Mouse (Mus musculus): Measurements from ENCODE around the gene Clasp1. TPM values are rescaled to one million over a fixed set of nuclear protein-coding genes. Genes with fewer than 3 reads are reported as not detected.

The Clasp1 gene
- polyA plus RNA-seq, 1 experiment from 2014 or later, result 97.6 TPM

- peaks cover 90% of the 10 kb centered on the region for H3K36me3 ChIP-seq
- no peaks in the 10 kb centered on the region for H3K4me1 ChIP-seq (replicated peaks)
- no peak overlapping the region for H3K27ac ChIP-seq
- no peaks in the 10 kb centered on the region for H3K27me3 ChIP-seq (ENCODE audit: insufficient read depth, poor library complexity, severe bottlenecking)
- no peak for DNase-seq (ENCODE audit: low spot score)
- H3K4me3 ChIP-seq, result no peak overlapping the region
- WGBS, result 87% methylated on average over 6 of the region's 6 CpGs
- H3K9me3 ChIP-seq, result no peaks in the 10 kb centered on the region
Measured at GRCm38 (mm10) chr1:118539046-118539445, 150.2 kb downstream of the Clasp1 start.

GRCm38 (mm10) chr1:118542880-118543279 is 154.0 kb downstream of the Clasp1 start:
- DNase-seq (ENCODE audit: low spot score), result no peak
- no peaks in the 10 kb centered on the region for H3K4me1 ChIP-seq (replicated peaks)
- 96% methylated on average over 7 of the region's 7 CpGs for WGBS
- no peak overlapping the region for H3K4me3 ChIP-seq
- no peak overlapping the region for H3K27ac ChIP-seq
- no peaks in the 10 kb centered on the region for H3K27me3 ChIP-seq (ENCODE audit: insufficient read depth, poor library complexity, severe bottlenecking)
- peaks cover 96% of the 10 kb centered on the region for H3K36me3 ChIP-seq
- H3K9me3 ChIP-seq, result no peaks in the 10 kb centered on the region

- Histone ChIP-seq H3K4me1 (replicated peaks) (no peaks in the 10 kb centered on the region), H3K9me3 (no peaks in the 10 kb centered on the region), H3K27me3 (ENCODE audit: insufficient read depth, poor library complexity, severe bottlenecking) (no peaks in the 10 kb centered on the region), H3K4me3 (no peak overlapping the region), H3K36me3 (peaks cover 96% of the 10 kb centered on the region), H3K27ac (no peak overlapping the region)
- no peak for DNase-seq (ENCODE audit: low spot score)
- 92% methylated on average over 5 of the region's 5 CpGs for WGBS
Measured at GRCm38 (mm10) chr1:118548769-118549168, 159.9 kb downstream of the Clasp1 start.

GRCm38 (mm10) chr1:118551152-118551551 is 162.3 kb downstream of the Clasp1 start:
- Histone ChIP-seq H3K4me3 (no peak overlapping the region), H3K9me3 (no peaks in the 10 kb centered on the region), H3K36me3 (peaks cover 98% of the 10 kb centered on the region), H3K27ac (no peak overlapping the region), H3K4me1 (replicated peaks) (no peaks in the 10 kb centered on the region), H3K27me3 (ENCODE audit: insufficient read depth, poor library complexity, severe bottlenecking) (no peaks in the 10 kb centered on the region)
- no peak for DNase-seq (ENCODE audit: low spot score)
- 96% methylated on average over 5 of the region's 5 CpGs for WGBS

- no peaks in the 10 kb centered on the region for H3K27me3 ChIP-seq (ENCODE audit: insufficient read depth, poor library complexity, severe bottlenecking)
- no peak overlapping the region for H3K4me3 ChIP-seq
- no peaks in the 10 kb centered on the region for H3K9me3 ChIP-seq
- peaks cover 98% of the 10 kb centered on the region for H3K36me3 ChIP-seq
- no peaks in the 10 kb centered on the region for H3K4me1 ChIP-seq (replicated peaks)
- H3K27ac ChIP-seq, result no peak overlapping the region
- DNase-seq (ENCODE audit: low spot score), result no peak
- 90% methylated on average over 4 of the region's 4 CpGs for WGBS
Measured at GRCm38 (mm10) chr1:118552071-118552470, 163.2 kb downstream of the Clasp1 start.

GRCm38 (mm10) chr1:118553045-118553444 is 164.2 kb downstream of the Clasp1 start:
- Histone ChIP-seq H3K27me3 (ENCODE audit: insufficient read depth, poor library complexity, severe bottlenecking) (no peaks in the 10 kb centered on the region), H3K9me3 (no peaks in the 10 kb centered on the region), H3K4me3 (no peak overlapping the region), H3K27ac (no peak overlapping the region), H3K4me1 (replicated peaks) (no peaks in the 10 kb centered on the region), H3K36me3 (peaks cover 98% of the 10 kb centered on the region)
- DNase-seq (ENCODE audit: low spot score), result no peak
- WGBS, result 95% methylated on average over 2 of the region's 2 CpGs

GRCm38 (mm10) chr1:118553451-118553850 is 164.6 kb downstream of the Clasp1 start:
- Histone ChIP-seq H3K36me3 (peaks cover 96% of the 10 kb centered on the region), H3K9me3 (no peaks in the 10 kb centered on the region), H3K4me3 (no peak overlapping the region), H3K27ac (no peak overlapping the region), H3K4me1 (replicated peaks) (no peaks in the 10 kb centered on the region), H3K27me3 (ENCODE audit: insufficient read depth, poor library complexity, severe bottlenecking) (no peaks in the 10 kb centered on the region)
- 95% methylated on average over 3 of the region's 3 CpGs for WGBS
- no peak for DNase-seq (ENCODE audit: low spot score)

GRCm38 (mm10) chr1:118554961-118555360 is 166.1 kb downstream of the Clasp1 start:
- Histone ChIP-seq H3K4me3 (no peak overlapping the region), H3K4me1 (replicated peaks) (no peaks in the 10 kb centered on the region), H3K9me3 (no peaks in the 10 kb centered on the region), H3K27ac (no peak overlapping the region), H3K27me3 (ENCODE audit: insufficient read depth, poor library complexity, severe bottlenecking) (no peaks in the 10 kb centered on the region), H3K36me3 (peaks cover 91% of the 10 kb centered on the region)
- DNase-seq (ENCODE audit: low spot score), result no peak
- WGBS, result 95% methylated on average over 5 of the region's 5 CpGs

GRCm38 (mm10) chr1:118559716-118560115 is 170.9 kb downstream of the Clasp1 start:
- no peak overlapping the region for H3K4me3 ChIP-seq
- WGBS, result 92% methylated on average over 2 of the region's 2 CpGs
- peaks cover 92% of the 10 kb centered on the region for H3K36me3 ChIP-seq
- H3K27me3 ChIP-seq (ENCODE audit: insufficient read depth, poor library complexity, severe bottlenecking), result no peaks in the 10 kb centered on the region
- H3K4me1 ChIP-seq (replicated peaks), result no peaks in the 10 kb centered on the region
- no peak for DNase-seq (ENCODE audit: low spot score)
- H3K27ac ChIP-seq, result no peak overlapping the region
- no peaks in the 10 kb centered on the region for H3K9me3 ChIP-seq

- no peaks in the 10 kb centered on the region for H3K4me1 ChIP-seq (replicated peaks)
- no peak overlapping the region for H3K27ac ChIP-seq
- no peak overlapping the region for H3K4me3 ChIP-seq
- H3K27me3 ChIP-seq (ENCODE audit: insufficient read depth, poor library complexity, severe bottlenecking), result no peaks in the 10 kb centered on the region
- no peak for DNase-seq (ENCODE audit: low spot score)
- H3K9me3 ChIP-seq, result no peaks in the 10 kb centered on the region
- peaks cover 98% of the 10 kb centered on the region for H3K36me3 ChIP-seq
Measured at GRCm38 (mm10) chr1:118564561-118564960, 175.7 kb downstream of the Clasp1 start.

- WGBS, result 94% methylated on average over 3 of the region's 3 CpGs
- Histone ChIP-seq H3K4me3 (no peak overlapping the region), H3K27ac (no peak overlapping the region), H3K27me3 (ENCODE audit: insufficient read depth, poor library complexity, severe bottlenecking) (no peaks in the 10 kb centered on the region), H3K4me1 (replicated peaks) (no peaks in the 10 kb centered on the region), H3K9me3 (no peaks in the 10 kb centered on the region), H3K36me3 (peaks cover 98% of the 10 kb centered on the region)
- no peak for DNase-seq (ENCODE audit: low spot score)
Measured at GRCm38 (mm10) chr1:118567659-118568058, 178.8 kb downstream of the Clasp1 start.

- DNase-seq (ENCODE audit: low spot score), result no peak
- peaks cover 64% of the 10 kb centered on the region for H3K36me3 ChIP-seq
- no peaks in the 10 kb centered on the region for H3K4me1 ChIP-seq (replicated peaks)
- no peak overlapping the region for H3K4me3 ChIP-seq
- no peak overlapping the region for H3K27ac ChIP-seq
- no peaks in the 10 kb centered on the region for H3K27me3 ChIP-seq (ENCODE audit: insufficient read depth, poor library complexity, severe bottlenecking)
- 87% methylated on average over 2 of the region's 2 CpGs for WGBS
- H3K9me3 ChIP-seq, result no peaks in the 10 kb centered on the region
Measured at GRCm38 (mm10) chr1:118580174-118580702, 191.4 kb downstream of the Clasp1 start.

- no peak for DNase-seq (ENCODE audit: low spot score)
- Histone ChIP-seq H3K27ac (no peak overlapping the region), H3K4me1 (replicated peaks) (no peaks in the 10 kb centered on the region), H3K4me3 (no peak overlapping the region), H3K36me3 (peaks cover 55% of the 10 kb centered on the region), H3K9me3 (no peaks in the 10 kb centered on the region), H3K27me3 (ENCODE audit: insufficient read depth, poor library complexity, severe bottlenecking) (no peaks in the 10 kb centered on the region)
- WGBS, result 97% methylated on average over 8 of the region's 8 CpGs
Measured at GRCm38 (mm10) chr1:118581179-118581578, 192.3 kb downstream of the Clasp1 start.

- no peak overlapping the region for H3K4me3 ChIP-seq
- WGBS, result 77% methylated on average over 5 of the region's 5 CpGs
- DNase-seq (ENCODE audit: low spot score), result no peak
Measured at GRCm38 (mm10) chr1:118589721-118590120, 200.9 kb downstream of the Clasp1 start.

More at GRCm38 (mm10) chr1:118589721-118590120, 200.9 kb downstream of the Clasp1 start:
- Histone ChIP-seq H3K9me3 (no peaks in the 10 kb centered on the region), H3K4me1 (replicated peaks) (no peaks in the 10 kb centered on the region), H3K27ac (no peak overlapping the region), H3K36me3 (peaks cover 61% of the 10 kb centered on the region), H3K27me3 (ENCODE audit: insufficient read depth, poor library complexity, severe bottlenecking) (no peaks in the 10 kb centered on the region)

Measured in hindbrain, embryonic 10.5 days (tissue).